Mouse (Mus musculus) ES-E14 (cell line): ENCODE measurements around the gene Rimkla. TPM values are rescaled to one million over a fixed set of nuclear protein-coding genes. Genes with fewer than 3 reads are reported as not detected.

Experiments
- DNase-seq: peaks from one replicate; pipeline ENCODE4 v3.0.0-alpha.2; 2013; ENCODE audit warnings: low read depth, low spot score
- H3K27ac ChIP-seq: 2 replicates; pipeline ENCODE4 v1.5.1; 2012; ENCODE audit warnings: low read depth, mild to moderate bottlenecking, low read length, moderate library complexity, mixed read lengths; ENCODE audit not compliant: poor library complexity, insufficient read depth, severe bottlenecking
- H3K36me3 ChIP-seq: 2 replicates; pipeline ENCODE4 v1.6.1; 2012; ENCODE audit warnings: mild to moderate bottlenecking, low read length, moderate library complexity, mixed read lengths; ENCODE audit not compliant: control insufficient read depth, poor library complexity, insufficient read depth, severe bottlenecking
- H3K4me1 ChIP-seq, 2 experiments: fragments of 150-350 bp in 1 of 2; sonication (generic) in 1 of 2; 2 replicates each; pipeline ENCODE4 v1.6.1; 2012; ENCODE audit warnings: low read length in 2 of 2, mild to moderate bottlenecking in 1 of 2, mixed read lengths in 1 of 2; ENCODE audit not compliant: control insufficient read depth in 2 of 2, insufficient read depth in 2 of 2, poor library complexity in 1 of 2
- H3K4me3 ChIP-seq, 2 experiments: fragments of 150-350 bp in 1 of 2; sonication (generic) in 1 of 2; 2 replicates each; pipeline ENCODE4 v1.5.1; 2012; ENCODE audit warnings: low read length in 2 of 2, low read depth in 1 of 2, mild to moderate bottlenecking in 1 of 2, mixed read lengths in 1 of 2; ENCODE audit not compliant: insufficient read depth in 1 of 2, poor library complexity in 1 of 2, severe bottlenecking in 1 of 2
- H3K9ac ChIP-seq: 2 replicates; pipeline ENCODE4 v1.6.1; 2012; ENCODE audit warnings: low read depth, mild to moderate bottlenecking, low read length, mixed read lengths; ENCODE audit not compliant: poor library complexity, insufficient read depth, severe bottlenecking
- H3K9me3 ChIP-seq: fragments of 150-350 bp; sonication (generic); 2 replicates; pipeline ENCODE4 v1.6.1; 2012; ENCODE audit warnings: low read depth, mild to moderate bottlenecking, low read length; ENCODE audit not compliant: control insufficient read depth, insufficient read depth
- CHD2 ChIP-seq: IDR thresholded peaks from 2 replicates; pipeline ENCODE4 v1.6.1; 2014; ENCODE audit warnings: mild to moderate bottlenecking, low read depth, low read length, inconsistent platforms
- HCFC1 ChIP-seq: IDR thresholded peaks from 2 replicates; pipeline ENCODE4 v1.6.1; 2012; ENCODE audit warnings: low read length, inconsistent platforms, borderline replicate concordance; ENCODE audit not compliant: insufficient read depth
- MAFK ChIP-seq: IDR thresholded peaks from 2 replicates; pipeline ENCODE4 v1.6.1; 2014; ENCODE audit warnings: mild to moderate bottlenecking, low read depth, low read length, inconsistent platforms; ENCODE audit not compliant: insufficient read depth
- ZC3H11A ChIP-seq: IDR thresholded peaks from 2 replicates; pipeline ENCODE4 v1.6.1; 2012; ENCODE audit warnings: low read depth, mild to moderate bottlenecking, inconsistent platforms, low read length, borderline replicate concordance
- ZNF384 ChIP-seq: IDR thresholded peaks from 2 replicates; pipeline ENCODE4 v1.6.1; 2012; ENCODE audit warnings: low read depth, low read length, inconsistent platforms
- in situ Hi-C, 2 experiments: fragments of 600-800 bp; cut with MboI; formaldehyde crosslinking; loops; one replicate each; pipeline ENCODE4 v1.15.1; 2025; ENCODE audit warnings: low sequenced_read_pairs in 2 of 2, inconsistent platforms in 1 of 2; ENCODE audit not compliant: unreplicated experiment in 2 of 2
- total RNA-seq: library from RNA; depleted of rRNA; stranded (reverse); fragments of 300-350 nt; gene quantifications from 2 replicates; pipeline ENCODE4 v1.2.3, GENCODE M21; 2012

The Rimkla gene
- total RNA-seq, 1 experiment, result 1.1 TPM

DNA sequence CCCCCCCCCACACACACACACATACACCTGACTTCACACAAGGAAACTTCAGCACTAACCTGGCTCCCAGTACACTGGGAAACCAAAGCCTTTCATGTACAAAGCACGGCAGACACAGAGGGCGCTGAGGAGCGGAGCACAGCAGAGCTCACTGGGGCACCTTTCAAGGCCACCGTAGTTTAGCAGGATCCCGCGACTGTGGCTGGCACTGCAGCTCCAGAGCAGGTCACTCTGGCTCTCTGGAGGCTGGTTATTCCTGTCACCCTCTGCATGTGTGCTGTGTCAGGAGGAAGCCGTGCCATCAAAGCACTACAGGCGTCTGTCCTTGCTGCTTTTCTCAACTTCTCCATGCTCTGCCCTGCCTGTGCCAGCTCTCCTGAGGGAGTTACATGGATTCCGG is 9.4 kb downstream of the Rimkla start:
- in situ Hi-C loops, result no loop called here
- no peak for TF ChIP-seq ZC3H11A
- TF ChIP-seq HCFC1, result no peak
- TF ChIP-seq ZNF384, result no peak
- TF ChIP-seq CHD2, result no peak
- TF ChIP-seq MAFK, result no peak
- Histone ChIP-seq H3K4me3 (0 out of 4 replicates have a peak overlapping the region, but pooled peaks of 1 of the 2 experiments have one; percentile 12), H3K9ac (no peak overlapping the region), H3K4me1 (peaks cover 4 to 9% of the 10 kb centered on the region in 2 experiments; a peak in 1 of 4 replicates), H3K9me3 (no peaks in the 10 kb centered on the region), H3K36me3 (no peaks in the 10 kb centered on the region), H3K27ac (no peak overlapping the region)
- no peak for DNase-seq

- Histone ChIP-seq H3K36me3 (no peaks in the 10 kb centered on the region), H3K27ac (no peak overlapping the region), H3K9me3 (no peaks in the 10 kb centered on the region), H3K4me1 (peaks cover 0 to 2% of the 10 kb centered on the region in 2 experiments; a peak in 1 of 4 replicates), H3K4me3 (no peak overlapping the region), H3K9ac (no peak overlapping the region)
- in situ Hi-C loops, result no loop called here
- no peak for DNase-seq
- TF ChIP-seq ZC3H11A, result no peak
- no peak for TF ChIP-seq MAFK
Measured at GRCm38 (mm10) chr4:119473150-119473549, 19.3 kb downstream of the Rimkla start.

- H3K4me3 ChIP-seq, result no peak overlapping the region
- H3K9me3 ChIP-seq, result no peaks in the 10 kb centered on the region
- DNase-seq, result no peak
- no peak overlapping the region for H3K27ac ChIP-seq
- in situ Hi-C loops, result no loop called here
- TF ChIP-seq CHD2, result no peak
- no peak for TF ChIP-seq ZNF384
- no peak for TF ChIP-seq MAFK
- TF ChIP-seq HCFC1, result no peak
- TF ChIP-seq ZC3H11A, result no peak
- no peak overlapping the region for H3K9ac ChIP-seq
- H3K36me3 ChIP-seq, result no peaks in the 10 kb centered on the region
- H3K4me1 ChIP-seq, result peaks cover 0 to 4% of the 10 kb centered on the region in 2 experiments; a peak in 1 of 4 replicates
Measured at GRCm38 (mm10) chr4:119472545-119472944, 19.9 kb downstream of the Rimkla start.

- Histone ChIP-seq H3K4me1 (peaks cover 0 to 6% of the 10 kb centered on the region in 2 experiments; a peak in 1 of 4 replicates), H3K9ac (no peak overlapping the region), H3K4me3 (no peak overlapping the region), H3K27ac (no peak overlapping the region), H3K36me3 (no peaks in the 10 kb centered on the region), H3K9me3 (no peaks in the 10 kb centered on the region)
- no peak for DNase-seq
- in situ Hi-C loops, result no loop called here
- TF ChIP-seq HCFC1, result no peak
- no peak for TF ChIP-seq ZC3H11A
- no peak for TF ChIP-seq ZNF384
- no peak for TF ChIP-seq CHD2
- no peak for TF ChIP-seq MAFK
Measured at GRCm38 (mm10) chr4:119467720-119468380, 24.6 kb downstream of the Rimkla start.

DNA sequence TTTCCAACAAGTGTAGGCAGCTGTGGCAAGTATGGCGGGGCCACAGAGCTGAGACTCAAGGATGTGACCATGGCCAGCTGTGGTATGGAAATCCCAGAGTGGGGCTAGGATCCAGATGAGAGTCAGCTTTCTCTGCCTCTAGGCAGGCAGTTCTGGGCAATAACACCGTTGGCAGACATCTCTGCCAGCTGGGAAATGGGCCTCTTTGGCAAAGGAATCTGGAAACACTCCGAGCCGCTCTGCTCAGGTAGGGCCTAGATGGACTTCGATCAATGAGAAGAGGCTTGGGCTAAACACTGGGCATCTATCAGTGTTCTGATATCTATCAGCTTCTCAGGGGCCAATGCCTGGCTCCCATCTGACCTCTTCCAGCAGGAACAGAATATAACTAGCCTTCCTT is 26.6 kb downstream of the Rimkla start:
- TF ChIP-seq ZNF384 (no peak), MAFK (no peak), HCFC1 (no peak), ZC3H11A (no peak), CHD2 (no peak)
- in situ Hi-C loops, result no loop called here
- Histone ChIP-seq H3K4me3 (no peak overlapping the region), H3K27ac (no peak overlapping the region), H3K9me3 (no peaks in the 10 kb centered on the region), H3K4me1 (peaks cover 0 to 8% of the 10 kb centered on the region in 2 experiments; a peak in 1 of 4 replicates), H3K36me3 (no peaks in the 10 kb centered on the region), H3K9ac (no peak overlapping the region)
- DNase-seq, result no peak
